Mouse (Mus musculus) myocyte (in vitro differentiated cells): ENCODE data around the gene Slc47a1. TPM values are rescaled to one million over a fixed set of nuclear protein-coding genes. Genes with fewer than 3 reads are reported as not detected.
A peak's percentile ranks its signal among the peaks of the same experiment; 100 is the strongest.

ENCODE experiments used
- H3K27me3 ChIP-seq: one replicate; pipeline ENCODE4 v1.6.1; 2011; ENCODE audit not compliant: control insufficient read depth, insufficient read depth, insufficient read length
- H3K36me3 ChIP-seq: one replicate; pipeline ENCODE4 v1.6.1; 2011; ENCODE audit not compliant: control insufficient read depth, insufficient read depth
- H3K4me2 ChIP-seq: one replicate; pipeline ENCODE4 v1.6.1; 2011; ENCODE audit warnings: low read depth, control low read depth
- H3K4me3 ChIP-seq: one replicate; pipeline ENCODE4 v1.5.1; 2011; ENCODE audit warnings: mild to moderate bottlenecking, control low read depth, moderate library complexity
- H3K79me2 ChIP-seq: one replicate; pipeline ENCODE4 v1.6.1; 2011; ENCODE audit not compliant: control insufficient read depth, insufficient read depth
- H3ac ChIP-seq: one replicate; pipeline ENCODE4 v1.6.1; 2011; ENCODE audit not compliant: control insufficient read depth, insufficient read length
- CEBPB ChIP-seq: IDR thresholded peaks from 2 replicates; pipeline ENCODE4 v1.6.1; 2011; ENCODE audit warnings: mild to moderate bottlenecking, moderate library complexity; ENCODE audit not compliant: poor library complexity, insufficient read depth, severe bottlenecking
- E2F4 ChIP-seq: IDR thresholded peaks from one replicate; pipeline ENCODE4 v1.6.1; 2011; ENCODE audit warnings: mild to moderate bottlenecking, control low read depth, moderate library complexity; ENCODE audit not compliant: insufficient read depth
- MAX ChIP-seq: IDR thresholded peaks from one replicate; pipeline ENCODE4 v1.6.1; 2011; ENCODE audit warnings: low read depth, mild to moderate bottlenecking, control low read depth
- MYOD1 ChIP-seq, 3 experiments: IDR thresholded peaks; one replicate each; pipeline ENCODE4 v1.6.1; 2011; ENCODE audit warnings: control low read depth in 2 of 3, low read depth in 2 of 3, mild to moderate bottlenecking in 2 of 3, moderate library complexity in 1 of 3; ENCODE audit not compliant: insufficient read length in 2 of 3, control insufficient read depth in 1 of 3
- MYOG ChIP-seq, 3 experiments: IDR thresholded peaks; one replicate each; pipeline ENCODE4 v1.6.1; 2011; ENCODE audit warnings: control low read depth in 2 of 3, low read depth in 2 of 3, mild to moderate bottlenecking in 2 of 3; ENCODE audit not compliant: insufficient read length in 2 of 3, control insufficient read depth in 1 of 3, insufficient read depth in 1 of 3
- POLR2A ChIP-seq: IDR thresholded peaks from one replicate; pipeline ENCODE4 v1.6.1; 2011; ENCODE audit warnings: low read depth, mild to moderate bottlenecking, control low read depth, moderate library complexity; ENCODE audit not compliant: insufficient read length
- POLR2AphosphoS2 ChIP-seq: IDR thresholded peaks from one replicate; pipeline ENCODE4 v1.6.1; 2011; ENCODE audit warnings: low read depth, control low read depth; ENCODE audit not compliant: insufficient read length
- REST ChIP-seq: IDR thresholded peaks from one replicate; pipeline ENCODE4 v1.6.1; 2011; ENCODE audit warnings: mild to moderate bottlenecking, control low read depth, moderate library complexity; ENCODE audit not compliant: insufficient read depth, insufficient read length
- SRF ChIP-seq: IDR thresholded peaks from one replicate; pipeline ENCODE4 v1.6.1; 2011; ENCODE audit warnings: low read depth; ENCODE audit not compliant: control insufficient read depth, insufficient read length
- TCF12 ChIP-seq: IDR thresholded peaks from one replicate; pipeline ENCODE4 v1.6.1; 2011; ENCODE audit warnings: mild to moderate bottlenecking, control low read depth; ENCODE audit not compliant: poor library complexity, insufficient read depth, severe bottlenecking
- TCF3 ChIP-seq: IDR thresholded peaks from one replicate; pipeline ENCODE4 v1.6.1; 2011; ENCODE audit warnings: low read depth, control low read depth; ENCODE audit not compliant: insufficient read length
- USF1 ChIP-seq: IDR thresholded peaks from one replicate; pipeline ENCODE4 v1.6.1; 2011; ENCODE audit warnings: low read depth, mild to moderate bottlenecking, control low read depth, moderate library complexity
- polyA plus RNA-seq: library from polyadenylated mRNA; unstranded; fragments of >200 nt; fragmentation: generic; extraction: Trizol; gene quantifications from one replicate; pipeline ENCODE4 v1.2.1, GENCODE M21; 2012; ENCODE audit warnings: missing spikeins

Slc47a1 gene
- polyA plus RNA-seq, 1 experiment = 0.05 TPM

GRCm38 (mm10) chr11:61319233-61319922 is 58.8 kb downstream of the Slc47a1 start:
- H3K4me3 ChIP-seq = no peak overlapping the region
- H3K27me3 ChIP-seq = no peaks in the 10 kb centered on the region
- no peaks in the 10 kb centered on the region for H3K79me2 ChIP-seq
- no peaks in the 10 kb centered on the region for H3K36me3 ChIP-seq
- TF ChIP-seq MAX (no peak), POLR2A (no peak), REST (no peak)
- H3K4me2 ChIP-seq = peak overlapping the region; percentile 55
- H3ac ChIP-seq = no peak overlapping the region

GRCm38 (mm10) chr11:61316864-61317263 is 61.3 kb downstream of the Slc47a1 start:
- TF ChIP-seq REST (no peak), POLR2AphosphoS2 (no peak), MAX (no peak), SRF (no peak), TCF3 (no peak), USF1 (no peak), MYOG (IDR thresholded peaks at IDR 0.05; ENCODE audit: control insufficient read depth in 1 of 3, insufficient read depth in 1 of 3, insufficient read length in 2 of 3, low read depth in 2 of 3) (no peak), E2F4 (no peak), TCF12 (no peak), POLR2A (no peak), CEBPB (no peak), MYOD1 (IDR thresholded peaks at IDR 0.05; ENCODE audit: control insufficient read depth in 1 of 3, insufficient read length in 2 of 3, low read depth in 2 of 3) (no peak)
- Histone ChIP-seq H3K4me3 (no peak overlapping the region), H3K79me2 (no peaks in the 10 kb centered on the region), H3K4me2 (no peak overlapping the region), H3ac (no peak overlapping the region), H3K36me3 (no peaks in the 10 kb centered on the region), H3K27me3 (no peaks in the 10 kb centered on the region)

GRCm38 (mm10) chr11:61310321-61310720 is 67.8 kb downstream of the Slc47a1 start:
- Histone ChIP-seq H3K4me2 (no peak overlapping the region), H3ac (no peak overlapping the region), H3K36me3 (no peaks in the 10 kb centered on the region), H3K79me2 (no peaks in the 10 kb centered on the region), H3K4me3 (no peak overlapping the region), H3K27me3 (no peaks in the 10 kb centered on the region)
- TF ChIP-seq TCF3 (no peak), TCF12 (no peak), REST (no peak), USF1 (no peak), POLR2A (no peak), MAX (no peak), SRF (no peak), E2F4 (no peak), MYOD1 (IDR thresholded peaks at IDR 0.05; ENCODE audit: control insufficient read depth in 1 of 3, insufficient read length in 2 of 3, low read depth in 2 of 3) (no peak), CEBPB (no peak), POLR2AphosphoS2 (no peak), MYOG (IDR thresholded peaks at IDR 0.05; ENCODE audit: control insufficient read depth in 1 of 3, insufficient read depth in 1 of 3, insufficient read length in 2 of 3, low read depth in 2 of 3) (no peak)

GRCm38 (mm10) chr11:61309831-61310230 is 68.3 kb downstream of the Slc47a1 start:
- no peak for TF ChIP-seq CEBPB
- no peak for TF ChIP-seq REST
- no peak for TF ChIP-seq MYOD1 (IDR thresholded peaks at IDR 0.05; ENCODE audit: control insufficient read depth in 1 of 3, insufficient read length in 2 of 3, low read depth in 2 of 3)
- TF ChIP-seq POLR2AphosphoS2 = no peak
- TF ChIP-seq TCF3 = no peak
- TF ChIP-seq MYOG (IDR thresholded peaks at IDR 0.05; ENCODE audit: control insufficient read depth in 1 of 3, insufficient read depth in 1 of 3, insufficient read length in 2 of 3, low read depth in 2 of 3) = no peak
- no peak for TF ChIP-seq SRF
- no peak for TF ChIP-seq USF1
- no peak for TF ChIP-seq MAX
- TF ChIP-seq POLR2A = no peak
- TF ChIP-seq E2F4 = no peak
- TF ChIP-seq TCF12 = no peak
- Histone ChIP-seq H3ac (no peak overlapping the region), H3K4me3 (no peak overlapping the region), H3K4me2 (no peak overlapping the region), H3K79me2 (no peaks in the 10 kb centered on the region), H3K36me3 (no peaks in the 10 kb centered on the region), H3K27me3 (no peaks in the 10 kb centered on the region)

- H3K36me3 ChIP-seq = no peaks in the 10 kb centered on the region
- H3ac ChIP-seq = no peak overlapping the region
- no peaks in the 10 kb centered on the region for H3K27me3 ChIP-seq
- H3K4me2 ChIP-seq = no peak overlapping the region
- H3K79me2 ChIP-seq = no peaks in the 10 kb centered on the region
- no peak overlapping the region for H3K4me3 ChIP-seq
- TF ChIP-seq TCF12 = no peak
- no peak for TF ChIP-seq MYOG (IDR thresholded peaks at IDR 0.05; ENCODE audit: control insufficient read depth in 1 of 3, insufficient read depth in 1 of 3, insufficient read length in 2 of 3, low read depth in 2 of 3)
- no peak for TF ChIP-seq E2F4
- no peak for TF ChIP-seq MAX
- no peak for TF ChIP-seq POLR2A
- TF ChIP-seq SRF = no peak
- TF ChIP-seq POLR2AphosphoS2 = no peak
- no peak for TF ChIP-seq TCF3
- TF ChIP-seq REST = no peak
- TF ChIP-seq USF1 = no peak
- no peak for TF ChIP-seq MYOD1 (IDR thresholded peaks at IDR 0.05; ENCODE audit: control insufficient read depth in 1 of 3, insufficient read length in 2 of 3, low read depth in 2 of 3)
- no peak for TF ChIP-seq CEBPB
Measured at GRCm38 (mm10) chr11:61307795-61308194, 70.3 kb downstream of the Slc47a1 start.
